Mouse (Mus musculus): ENCODE results near the gene Cryzl2. TPM values are rescaled to one million over a fixed set of nuclear protein-coding genes. Genes with fewer than 3 reads are reported as not detected.

The Cryzl2 gene
- total RNA-seq, 1 experiment = 6.9 TPM

DNA sequence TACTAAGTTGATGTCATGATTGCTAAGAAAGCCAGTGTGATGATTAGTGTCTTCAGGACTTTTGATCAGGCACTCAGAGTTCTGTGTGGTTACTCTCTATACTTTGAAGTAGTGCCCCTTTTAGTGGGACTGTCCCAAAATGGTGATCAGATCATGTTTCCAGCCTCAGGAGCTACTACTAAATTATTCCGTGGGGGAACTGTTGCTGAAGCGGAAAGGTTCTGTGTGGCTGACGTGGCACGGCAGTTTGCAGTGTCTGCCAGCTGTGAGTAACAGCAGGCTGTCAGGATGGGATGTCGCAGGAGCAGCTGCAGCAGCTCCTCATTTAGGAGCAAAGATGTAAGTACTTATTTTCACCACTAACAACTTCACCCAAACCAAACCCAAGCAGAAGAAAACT lies 48.1 kb downstream of the Cryzl2 start, which contains the start of gene Sec16b:
Sec16b (plus strand) TSS at position 207 of the 400 bp plus-strand sequence.
- Histone ChIP-seq H3K9me3 (ENCODE audit: control insufficient read depth, insufficient read depth, low read depth, low read length) (no peaks in the 10 kb centered on the region), H3K36me3 (ENCODE audit: control insufficient read depth, insufficient read depth, low read length, poor library complexity, severe bottlenecking) (no peaks in the 10 kb centered on the region), H3K4me1 (ENCODE audit: control insufficient read depth in 2 of 2, insufficient read depth in 2 of 2, low read length in 2 of 2, poor library complexity in 1 of 2) (no peaks in the 10 kb centered on the region), H3K27ac (ENCODE audit: insufficient read depth, low read depth, low read length, poor library complexity, severe bottlenecking) (no peak within 1 kb of the TSS), H3K9ac (ENCODE audit: insufficient read depth, low read depth, low read length, poor library complexity, severe bottlenecking) (no peak within 1 kb of the TSS), H3K4me3 (ENCODE audit: insufficient read depth in 1 of 2, low read depth in 1 of 2, low read length in 2 of 2, poor library complexity in 1 of 2, severe bottlenecking in 1 of 2) (no peak within 1 kb of the TSS)
- no peak for TF ChIP-seq ZNF384 (IDR thresholded peaks at IDR 0.05; ENCODE audit: low read depth, low read length)
- no peak for TF ChIP-seq MAFK (IDR thresholded peaks at IDR 0.05; ENCODE audit: insufficient read depth, low read depth, low read length)
- TF ChIP-seq HCFC1 (IDR thresholded peaks at IDR 0.05; ENCODE audit: borderline replicate concordance, insufficient read depth, low read length) = no peak
- TF ChIP-seq ZC3H11A (IDR thresholded peaks at IDR 0.05; ENCODE audit: borderline replicate concordance, low read depth, low read length) = no peak
- TF ChIP-seq CHD2 (IDR thresholded peaks at IDR 0.05; ENCODE audit: low read depth, low read length) = no peak
- DNase-seq (ENCODE audit: low read depth, low spot score) = no peak
- in situ Hi-C loops (cut with MboI; ENCODE audit: low sequenced_read_pairs in 2 of 2, unreplicated experiment in 2 of 2) = no loop called here

DNA sequence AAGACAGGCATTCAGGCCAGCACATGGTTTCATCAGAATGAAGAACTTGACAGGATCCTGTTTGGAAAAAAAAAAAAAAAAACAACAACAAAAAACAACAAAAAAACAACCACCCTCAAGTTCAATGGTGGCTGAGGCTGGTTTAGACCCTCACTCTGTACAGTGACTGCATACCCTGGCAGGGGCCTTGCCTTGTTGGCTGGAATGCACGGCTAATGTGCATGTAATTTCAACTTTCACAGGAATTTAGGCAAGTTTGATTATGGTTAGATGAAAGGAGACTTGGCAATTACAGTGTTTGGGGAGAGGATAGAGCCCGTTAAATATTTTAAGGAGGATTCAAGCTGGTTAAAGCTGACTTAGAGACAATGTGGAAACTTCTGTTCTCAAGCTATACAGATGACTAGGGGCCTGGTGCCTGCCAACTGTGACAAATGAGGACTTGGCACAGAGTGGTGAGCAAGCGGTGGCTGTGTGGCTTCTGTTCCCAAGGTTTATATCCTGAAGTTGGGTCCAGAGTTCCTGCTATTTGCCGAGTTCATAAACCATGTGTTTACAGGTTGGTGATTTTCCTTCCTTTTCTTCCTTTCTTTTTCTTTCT lies 48.7 kb downstream of the Cryzl2 start:
- Histone ChIP-seq H3K36me3 (ENCODE audit: control insufficient read depth, insufficient read depth, low read length, poor library complexity, severe bottlenecking) (no peaks in the 10 kb centered on the region), H3K9ac (ENCODE audit: insufficient read depth, low read depth, low read length, poor library complexity, severe bottlenecking) (no peak overlapping the region), H3K4me1 (ENCODE audit: control insufficient read depth in 2 of 2, insufficient read depth in 2 of 2, low read length in 2 of 2, poor library complexity in 1 of 2) (no peaks in the 10 kb centered on the region), H3K9me3 (ENCODE audit: control insufficient read depth, insufficient read depth, low read depth, low read length) (no peaks in the 10 kb centered on the region), H3K27ac (ENCODE audit: insufficient read depth, low read depth, low read length, poor library complexity, severe bottlenecking) (no peak overlapping the region), H3K4me3 (ENCODE audit: insufficient read depth in 1 of 2, low read depth in 1 of 2, low read length in 2 of 2, poor library complexity in 1 of 2, severe bottlenecking in 1 of 2) (no peak overlapping the region)
- in situ Hi-C loops (cut with MboI; ENCODE audit: low sequenced_read_pairs in 2 of 2, unreplicated experiment in 2 of 2) = no loop called here
- no peak for TF ChIP-seq ZNF384 (IDR thresholded peaks at IDR 0.05; ENCODE audit: low read depth, low read length)
- TF ChIP-seq MAFK (IDR thresholded peaks at IDR 0.05; ENCODE audit: insufficient read depth, low read depth, low read length) = no peak
- no peak for TF ChIP-seq CHD2 (IDR thresholded peaks at IDR 0.05; ENCODE audit: low read depth, low read length)
- TF ChIP-seq ZC3H11A (IDR thresholded peaks at IDR 0.05; ENCODE audit: borderline replicate concordance, low read depth, low read length) = no peak
- TF ChIP-seq HCFC1 (IDR thresholded peaks at IDR 0.05; ENCODE audit: borderline replicate concordance, insufficient read depth, low read length) = no peak
- no peak for DNase-seq (ENCODE audit: low read depth, low spot score)

DNA sequence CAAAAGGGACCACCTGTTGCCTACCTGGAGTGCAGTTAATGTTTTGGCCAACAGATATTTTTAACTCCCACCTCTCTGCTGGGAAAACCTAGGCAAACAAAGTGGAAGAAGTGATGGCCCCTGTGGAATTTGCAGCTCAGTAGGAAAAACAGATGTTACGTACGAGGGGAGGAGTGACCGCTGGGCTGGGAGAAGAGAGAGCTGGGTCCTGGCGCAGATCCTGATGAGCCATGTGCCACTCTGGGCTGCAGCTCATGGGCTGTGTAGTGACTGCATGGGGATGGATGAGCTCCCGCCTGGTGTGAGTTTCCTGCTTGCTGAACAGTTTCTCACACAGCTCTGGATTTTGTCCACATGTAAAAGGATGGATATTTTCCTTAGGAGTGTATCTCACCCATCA lies 49.4 kb downstream of the Cryzl2 start:
- H3K4me1 ChIP-seq (ENCODE audit: control insufficient read depth in 2 of 2, insufficient read depth in 2 of 2, low read length in 2 of 2, poor library complexity in 1 of 2) = no peaks in the 10 kb centered on the region
- no peak overlapping the region for H3K4me3 ChIP-seq (ENCODE audit: insufficient read depth in 1 of 2, low read depth in 1 of 2, low read length in 2 of 2, poor library complexity in 1 of 2, severe bottlenecking in 1 of 2)
- no peak overlapping the region for H3K27ac ChIP-seq (ENCODE audit: insufficient read depth, low read depth, low read length, poor library complexity, severe bottlenecking)
- H3K9me3 ChIP-seq (ENCODE audit: control insufficient read depth, insufficient read depth, low read depth, low read length) = no peaks in the 10 kb centered on the region
- no peaks in the 10 kb centered on the region for H3K36me3 ChIP-seq (ENCODE audit: control insufficient read depth, insufficient read depth, low read length, poor library complexity, severe bottlenecking)
- TF ChIP-seq ZC3H11A (IDR thresholded peaks at IDR 0.05; ENCODE audit: borderline replicate concordance, low read depth, low read length) (no peak), CHD2 (IDR thresholded peaks at IDR 0.05; ENCODE audit: low read depth, low read length) (no peak), ZNF384 (IDR thresholded peaks at IDR 0.05; ENCODE audit: low read depth, low read length) (no peak), MAFK (IDR thresholded peaks at IDR 0.05; ENCODE audit: insufficient read depth, low read depth, low read length) (no peak), HCFC1 (IDR thresholded peaks at IDR 0.05; ENCODE audit: borderline replicate concordance, insufficient read depth, low read length) (no peak)
- no peak overlapping the region for H3K9ac ChIP-seq (ENCODE audit: insufficient read depth, low read depth, low read length, poor library complexity, severe bottlenecking)
- in situ Hi-C loops (cut with MboI; ENCODE audit: low sequenced_read_pairs in 2 of 2, unreplicated experiment in 2 of 2) = no loop called here
- no peak for DNase-seq (ENCODE audit: low read depth, low spot score)

DNA sequence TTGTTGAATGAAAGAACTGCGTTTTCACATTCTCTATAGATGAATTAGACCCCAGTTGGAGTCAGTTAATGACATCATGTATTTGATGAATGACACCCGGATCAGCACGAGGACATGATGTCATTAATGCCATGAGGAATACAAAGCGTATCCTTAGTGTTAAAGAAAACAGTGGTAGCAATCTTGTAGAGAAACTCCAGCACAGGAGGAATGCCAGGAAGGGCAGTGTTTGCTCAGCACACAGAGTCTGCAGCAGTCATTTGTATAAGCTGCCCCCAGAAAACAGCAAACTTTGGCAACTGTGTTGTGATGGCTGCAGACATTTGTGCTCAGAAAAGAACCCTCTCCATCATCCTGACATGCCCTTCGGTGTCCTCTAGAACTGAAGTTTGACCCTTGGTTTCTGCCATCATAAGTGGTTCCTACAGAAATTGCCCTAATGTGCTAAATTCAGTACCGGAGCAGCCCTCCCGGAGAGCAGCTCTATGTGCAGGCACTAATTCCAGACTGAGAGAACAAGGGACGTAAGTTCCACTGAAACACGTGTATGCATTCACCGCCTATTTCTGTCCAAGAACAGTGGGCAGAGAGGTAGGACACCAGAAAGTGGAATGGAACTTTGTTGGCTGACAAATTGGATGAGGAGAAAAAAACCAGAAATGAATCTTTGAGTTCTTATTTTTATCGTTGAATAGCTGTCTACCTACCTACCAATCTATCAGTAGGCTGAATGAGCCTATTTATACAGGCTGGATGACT lies 54.5 kb downstream of the Cryzl2 start:
- Histone ChIP-seq H3K4me3 (ENCODE audit: insufficient read depth in 1 of 2, low read depth in 1 of 2, low read length in 2 of 2, poor library complexity in 1 of 2, severe bottlenecking in 1 of 2) (no peak overlapping the region), H3K9me3 (ENCODE audit: control insufficient read depth, insufficient read depth, low read depth, low read length) (no peaks in the 10 kb centered on the region), H3K4me1 (ENCODE audit: control insufficient read depth in 2 of 2, insufficient read depth in 2 of 2, low read length in 2 of 2, poor library complexity in 1 of 2) (no peaks in the 10 kb centered on the region), H3K36me3 (ENCODE audit: control insufficient read depth, insufficient read depth, low read length, poor library complexity, severe bottlenecking) (no peaks in the 10 kb centered on the region), H3K27ac (ENCODE audit: insufficient read depth, low read depth, low read length, poor library complexity, severe bottlenecking) (no peak overlapping the region), H3K9ac (ENCODE audit: insufficient read depth, low read depth, low read length, poor library complexity, severe bottlenecking) (no peak overlapping the region)
- in situ Hi-C loops (cut with MboI; ENCODE audit: low sequenced_read_pairs in 2 of 2, unreplicated experiment in 2 of 2) = no loop called here
- no peak for DNase-seq (ENCODE audit: low read depth, low spot score)
- no peak for TF ChIP-seq HCFC1 (IDR thresholded peaks at IDR 0.05; ENCODE audit: borderline replicate concordance, insufficient read depth, low read length)

Data from ES-E14 (cell line).